Mouse (Mus musculus) urinary bladder, postnatal 25 days (tissue): Measurements from ENCODE around the gene Cxcl12.

Experiments
- DNase-seq: peaks from one replicate; pipeline ENCODE4 v3.0.0; 2022; ENCODE audit warnings: low spot score

The Cxcl12 gene

GRCm38 (mm10) chr6:117175113-117175793, 6.9 kb downstream of the Cxcl12 start:
- no peak for DNase-seq

GRCm38 (mm10) chr6:117176406-117176805, 8.1 kb downstream of the Cxcl12 start:
- DNase-seq, result no peak

GRCm38 (mm10) chr6:117180303-117180702, 12.0 kb downstream of the Cxcl12 start:
- DNase-seq, result no peak

- DNase-seq, result no peak
Measured at GRCm38 (mm10) chr6:117185381-117185780, 17.0 kb downstream of the Cxcl12 start.

GRCm38 (mm10) chr6:117190453-117190852, 22.1 kb downstream of the Cxcl12 start:
- DNase-seq, result no peak

GRCm38 (mm10) chr6:117191741-117192140, 23.4 kb downstream of the Cxcl12 start:
- no peak for DNase-seq

GRCm38 (mm10) chr6:117192678-117193077, 24.3 kb downstream of the Cxcl12 start:
- DNase-seq, result no peak

- no peak for DNase-seq
Measured at GRCm38 (mm10) chr6:117195270-117195669, 26.9 kb downstream of the Cxcl12 start.

GRCm38 (mm10) chr6:117198871-117199270, 30.5 kb downstream of the Cxcl12 start:
- DNase-seq, result no peak

GRCm38 (mm10) chr6:117199718-117200117, 31.4 kb downstream of the Cxcl12 start:
- no peak for DNase-seq

- no peak for DNase-seq
Measured at GRCm38 (mm10) chr6:117200916-117201315, 32.6 kb downstream of the Cxcl12 start.

GRCm38 (mm10) chr6:117201396-117201795, 33.1 kb downstream of the Cxcl12 start:
- DNase-seq, result no peak

GRCm38 (mm10) chr6:117201859-117202258, 33.5 kb downstream of the Cxcl12 start:
- DNase-seq, result no peak

- no peak for DNase-seq
Measured at GRCm38 (mm10) chr6:117202856-117203400, 34.6 kb downstream of the Cxcl12 start.

GRCm38 (mm10) chr6:117204112-117204511, 35.8 kb downstream of the Cxcl12 start:
- DNase-seq, result no peak

GRCm38 (mm10) chr6:117206834-117207233, 38.5 kb downstream of the Cxcl12 start:
- DNase-seq, result no peak

GRCm38 (mm10) chr6:117207289-117207688, 39.0 kb downstream of the Cxcl12 start:
- no peak for DNase-seq

GRCm38 (mm10) chr6:117210086-117210485, 41.8 kb downstream of the Cxcl12 start:
- no peak for DNase-seq

- DNase-seq, result no peak
Measured at GRCm38 (mm10) chr6:117210536-117210935, 42.2 kb downstream of the Cxcl12 start.

GRCm38 (mm10) chr6:117214506-117214905, 46.2 kb downstream of the Cxcl12 start:
- DNase-seq, result no peak

- no peak for DNase-seq
Measured at GRCm38 (mm10) chr6:117218442-117219299, 50.3 kb downstream of the Cxcl12 start.

GRCm38 (mm10) chr6:117219300-117219680, 51.0 kb downstream of the Cxcl12 start:
- DNase-seq, result no peak

GRCm38 (mm10) chr6:117219911-117220481, 51.7 kb downstream of the Cxcl12 start:
- no peak for DNase-seq
